Mouse (Mus musculus) midbrain, embryonic 13.5 days (tissue): ENCODE measurements around the gene Csf2rb2. TPM values are rescaled to one million over a fixed set of nuclear protein-coding genes. Genes with fewer than 3 reads are reported as not detected.
"Not testable (repeated sequence)": the region's sequence is repeated elsewhere in the genome, so short reads cannot be mapped to it uniquely, and the experiment has no call there.

Experiments
- ATAC-seq: fragments of 200-750 bp; cut with Nextera tagmentation; 2 replicates; pipeline ENCODE4 v1.8.0; 2017; ENCODE audit warnings: mild to moderate bottlenecking, moderate TSS enrichment, moderate library complexity
- H3K27ac ChIP-seq: fragments of 300-500 bp; sonication (generic); 2 replicates; pipeline ENCODE4 v1.5.1; 2015; ENCODE audit warnings: inconsistent platforms, mild to moderate bottlenecking, moderate library complexity
- H3K27me3 ChIP-seq: fragments of 300-500 bp; sonication (generic); 2 replicates; pipeline ENCODE4 v1.6.1; 2015; ENCODE audit warnings: mild to moderate bottlenecking, inconsistent platforms
- H3K36me3 ChIP-seq: fragments of 300-500 bp; sonication (generic); 2 replicates; pipeline ENCODE4 v1.6.1; 2015; ENCODE audit warnings: mild to moderate bottlenecking, inconsistent platforms
- H3K4me1 ChIP-seq: fragments of 300-500 bp; sonication (generic); replicated peaks from 2 replicates; pipeline ENCODE4 v1.6.1; 2015; ENCODE audit warnings: inconsistent platforms
- H3K4me2 ChIP-seq: fragments of 300-500 bp; sonication (generic); replicated peaks from 2 replicates; pipeline ENCODE4 v1.6.1; 2015; ENCODE audit warnings: moderate library complexity, mild to moderate bottlenecking, inconsistent platforms
- H3K4me3 ChIP-seq: fragments of 300-500 bp; sonication (generic); replicated peaks from 2 replicates; pipeline ENCODE4 v1.5.1; 2015; ENCODE audit warnings: mild to moderate bottlenecking, inconsistent platforms
- H3K9ac ChIP-seq: fragments of 300-500 bp; sonication (generic); replicated peaks from 2 replicates; pipeline ENCODE4 v1.6.1; 2015; ENCODE audit warnings: mild to moderate bottlenecking, inconsistent platforms
- H3K9me3 ChIP-seq: fragments of 300-500 bp; sonication (generic); 2 replicates; pipeline ENCODE4 v1.6.1; 2016; ENCODE audit warnings: mild to moderate bottlenecking, inconsistent platforms
- WGBS: fragments of 180-500 bp; shearing (Covaris S2); methylation state at CpG from one replicate; pipeline ENCODE4 v1.1.7; 2015; 5-methylcytosine and 5-hydroxymethylcytosine counted together
- polyA plus RNA-seq: library from polyadenylated mRNA; unstranded; fragments of >200 nt; fragmentation: Nextera tagmentation; extraction: Ambion mirVana; gene quantifications from 2 replicates; pipeline ENCODE4 v1.2.1, GENCODE M21; 2015

Gene Csf2rb2
- polyA plus RNA-seq, 1 experiment from 2014 or later, result 0.34 TPM

- Histone ChIP-seq H3K9me3 (no peaks in the 10 kb centered on the region), H3K36me3 (no peaks in the 10 kb centered on the region), H3K27me3 (no peaks in the 10 kb centered on the region), H3K4me2 (no peak overlapping the region), H3K4me3 (no peak overlapping the region), H3K27ac (no peak overlapping the region), H3K4me1 (no peaks in the 10 kb centered on the region), H3K9ac (no peak overlapping the region)
- 90% methylated on average over 10 of the region's 10 CpGs for whole genome bisulfite sequencing
- no peak for ATAC-seq
These were observed 38.1 kb downstream of the Csf2rb2 start for GRCm38 (mm10) chr15:78267441-78267840.

DNA sequence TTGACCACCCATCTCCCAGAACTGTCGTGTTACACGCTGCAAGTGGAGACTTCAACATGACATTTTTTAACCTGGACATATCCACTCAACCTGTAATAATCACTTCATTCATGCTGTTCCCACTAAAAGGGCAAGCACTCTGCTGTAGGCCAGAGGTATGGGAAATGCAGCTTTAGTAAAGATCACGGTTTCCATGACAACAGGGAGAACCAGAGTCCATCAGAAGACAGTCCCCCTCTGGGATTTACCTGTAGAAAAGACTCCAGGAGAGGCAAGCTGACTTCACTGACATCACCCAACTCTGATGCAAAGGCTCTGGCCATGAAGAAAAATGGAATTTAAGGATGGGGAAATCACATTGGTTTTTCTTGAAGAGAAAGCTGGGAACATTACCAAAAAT lies 42.2 kb downstream of the Csf2rb2 start:
- Histone ChIP-seq H3K9me3 (no peaks in the 10 kb centered on the region), H3K36me3 (no peaks in the 10 kb centered on the region), H3K27ac (no peak overlapping the region; the same call in 1 of the 2 replicates), H3K4me2 (no peak overlapping the region), H3K4me3 (no peak overlapping the region), H3K27me3 (no peaks in the 10 kb centered on the region), H3K9ac (no peak overlapping the region), H3K4me1 (no peaks in the 10 kb centered on the region)
- WGBS, result 55% methylated on average over 3 of the region's 3 CpGs
- no peak for ATAC-seq

- no peaks in the 10 kb centered on the region for H3K4me1 ChIP-seq
- no peaks in the 10 kb centered on the region for H3K27me3 ChIP-seq
- H3K27ac ChIP-seq, result no peak overlapping the region
- H3K4me3 ChIP-seq, result no peak overlapping the region
- H3K36me3 ChIP-seq, result no peaks in the 10 kb centered on the region
- H3K4me2 ChIP-seq, result no peak overlapping the region
- ATAC-seq, result no peak
- no peak overlapping the region for H3K9ac ChIP-seq
- H3K9me3 ChIP-seq, result no peaks in the 10 kb centered on the region
- WGBS, result 76% methylated on average over 13 of the region's 13 CpGs
These were observed 44.7 kb downstream of the Csf2rb2 start for GRCm38 (mm10) chr15:78260668-78261333.

DNA sequence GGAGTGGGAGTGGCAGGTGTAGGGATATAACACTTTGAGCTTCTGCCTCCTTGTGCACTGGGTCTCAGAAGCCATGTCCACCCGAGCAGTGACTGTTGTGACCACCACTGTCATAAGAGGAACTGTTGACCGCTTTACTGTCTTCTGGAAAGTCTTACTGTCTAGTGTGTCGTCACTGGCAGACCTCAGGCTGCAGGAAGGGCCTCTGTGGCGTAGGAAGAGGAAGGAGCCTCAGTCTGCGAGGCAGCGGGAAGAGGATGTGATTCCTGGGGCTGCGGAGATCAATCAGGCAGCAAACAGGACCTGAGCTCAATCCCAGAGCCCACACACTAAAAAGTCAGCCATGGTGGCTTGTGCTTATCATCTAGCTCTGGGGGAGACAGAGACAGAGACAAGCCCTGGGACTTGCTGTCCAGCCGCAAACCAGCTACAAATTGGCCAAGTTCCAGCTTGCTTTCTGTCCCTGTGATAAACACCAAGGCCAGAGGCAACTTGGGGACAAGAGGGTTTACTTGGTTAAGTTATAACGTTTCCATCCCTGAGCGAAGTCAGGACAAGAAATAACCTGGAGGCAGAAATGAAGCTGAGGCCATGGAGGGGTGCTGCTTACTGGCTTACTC lies 47.2 kb downstream of the Csf2rb2 start:
- no peak for ATAC-seq
- Histone ChIP-seq H3K9ac (no peak overlapping the region), H3K36me3 (no peaks in the 10 kb centered on the region), H3K27me3 (peaks cover 4% of the 10 kb centered on the region; the same call in 1 of the 2 replicates), H3K4me1 (no peaks in the 10 kb centered on the region), H3K9me3 (no peaks in the 10 kb centered on the region), H3K4me3 (no peak overlapping the region), H3K4me2 (no peak overlapping the region), H3K27ac (no peak overlapping the region)
- WGBS, result 87% methylated on average over 10 of the region's 10 CpGs

- Histone ChIP-seq H3K36me3 (no peaks in the 10 kb centered on the region), H3K4me2 (no peak overlapping the region), H3K4me1 (no peaks in the 10 kb centered on the region), H3K9me3 (no peaks in the 10 kb centered on the region), H3K9ac (no peak overlapping the region), H3K27me3 (peaks cover 4% of the 10 kb centered on the region; the same call in 1 of the 2 replicates), H3K27ac (no peak overlapping the region), H3K4me3 (no peak overlapping the region)
- ATAC-seq, result peak; percentile 60; the same call in 1 of the 2 replicates
- 39% methylated on average over 7 of the region's 7 CpGs for WGBS
These were observed 48.0 kb downstream of the Csf2rb2 start for GRCm38 (mm10) chr15:78257326-78258050.

- H3K9ac ChIP-seq, H3K27me3 ChIP-seq, H3K4me2 ChIP-seq, H3K4me3 ChIP-seq, H3K4me1 ChIP-seq, ATAC-seq, H3K9me3 ChIP-seq, H3K27ac ChIP-seq, H3K36me3 ChIP-seq: not testable (repeated sequence)
These were observed 48.8 kb downstream of the Csf2rb2 start for GRCm38 (mm10) chr15:78256602-78257259.

GRCm38 (mm10) chr15:78254751-78255150 lies 50.8 kb downstream of the Csf2rb2 start:
- no peak for ATAC-seq
- no peak overlapping the region for H3K4me2 ChIP-seq
- H3K9ac ChIP-seq, result no peak overlapping the region
- H3K27ac ChIP-seq, result no peak overlapping the region
- H3K4me1 ChIP-seq, result no peaks in the 10 kb centered on the region
- no peaks in the 10 kb centered on the region for H3K36me3 ChIP-seq
- H3K27me3 ChIP-seq, result peaks cover 4% of the 10 kb centered on the region; the same call in 1 of the 2 replicates
- no peak overlapping the region for H3K4me3 ChIP-seq
- H3K9me3 ChIP-seq, result no peaks in the 10 kb centered on the region
- WGBS, result 16% methylated on average over 20 of the region's 20 CpGs

- H3K27ac ChIP-seq, result no peak overlapping the region
- no peaks in the 10 kb centered on the region for H3K4me1 ChIP-seq
- no peaks in the 10 kb centered on the region for H3K27me3 ChIP-seq
- no peaks in the 10 kb centered on the region for H3K9me3 ChIP-seq
- H3K4me2 ChIP-seq, result no peak overlapping the region
- no peak for ATAC-seq
- no peaks in the 10 kb centered on the region for H3K36me3 ChIP-seq
- 74% methylated on average over 3 of the region's 3 CpGs for WGBS
- H3K9ac ChIP-seq, result no peak overlapping the region
- H3K4me3 ChIP-seq, result no peak overlapping the region
These were observed 57.1 kb downstream of the Csf2rb2 start for GRCm38 (mm10) chr15:78248410-78248809.

GRCm38 (mm10) chr15:78247659-78248058 lies 57.9 kb downstream of the Csf2rb2 start:
- no peak for ATAC-seq
- H3K36me3 ChIP-seq, result no peaks in the 10 kb centered on the region
- WGBS, result 69% methylated on average over 2 of the region's 2 CpGs

GRCm38 (mm10) chr15:78246143-78247116 lies 59.1 kb downstream of the Csf2rb2 start:
- ATAC-seq, result no peak
- Histone ChIP-seq H3K4me2 (no peak overlapping the region), H3K36me3 (no peaks in the 10 kb centered on the region), H3K9ac (no peak overlapping the region), H3K27ac (no peak overlapping the region), H3K4me1 (no peaks in the 10 kb centered on the region), H3K27me3 (no peaks in the 10 kb centered on the region), H3K4me3 (no peak overlapping the region), H3K9me3 (no peaks in the 10 kb centered on the region)
- 76% methylated on average over 18 of the region's 18 CpGs for WGBS

More at GRCm38 (mm10) chr15:78247659-78248058, 57.9 kb downstream of the Csf2rb2 start:
- Histone ChIP-seq H3K9ac (no peak overlapping the region), H3K4me2 (no peak overlapping the region), H3K27ac (no peak overlapping the region), H3K4me3 (no peak overlapping the region), H3K9me3 (no peaks in the 10 kb centered on the region), H3K27me3 (no peaks in the 10 kb centered on the region), H3K4me1 (no peaks in the 10 kb centered on the region)
